Mouse (Mus musculus): ENCODE results near the gene Tk2. TPM values are rescaled to one million over a fixed set of nuclear protein-coding genes. Genes with fewer than 3 reads are reported as not detected.

Gene Tk2
- polyA plus RNA-seq, 1 experiment from 2014 or later, result 25.2 TPM

Other genes starting within 250 kb of the Tk2 start
- 31.8 and 36.8 TPM in 2 replicates for gene Cdh5, start 146.9 kb downstream of the Tk2 start, polyA plus RNA-seq (2014; fragmentation: Nextera tagmentation; extraction: Ambion mirVana)
- gene Bean1, start 78.1 kb downstream of the Tk2 start, polyA plus RNA-seq (2014; fragmentation: Nextera tagmentation; extraction: Ambion mirVana), result 2.1 and 3.3 TPM in 2 replicates
- gene Cklf, start 2.3 kb upstream of the Tk2 start, polyA plus RNA-seq (2014; fragmentation: Nextera tagmentation; extraction: Ambion mirVana), result 51.7 and 51.8 TPM in 2 replicates
- gene Cmtm2a, start 44.6 kb upstream of the Tk2 start, polyA plus RNA-seq (2014; fragmentation: Nextera tagmentation; extraction: Ambion mirVana), result not detected in 2 replicates
- gene Gm45711, start 61.5 kb upstream of the Tk2 start, polyA plus RNA-seq (2014; fragmentation: Nextera tagmentation; extraction: Ambion mirVana), result not detected in 2 replicates
- gene Cmtm1, start 61.6 kb upstream of the Tk2 start, polyA plus RNA-seq (2014; fragmentation: Nextera tagmentation; extraction: Ambion mirVana), result not detected in 2 replicates
- not detected in 2 replicates for gene Gm11020, start 73.0 kb upstream of the Tk2 start, polyA plus RNA-seq (2014; fragmentation: Nextera tagmentation; extraction: Ambion mirVana)
- not detected in 2 replicates for gene Cmtm2b, start 73.7 kb upstream of the Tk2 start, polyA plus RNA-seq (2014; fragmentation: Nextera tagmentation; extraction: Ambion mirVana)
- 167 and 169 TPM in 2 replicates for gene Cmtm3, start 90.9 kb upstream of the Tk2 start, polyA plus RNA-seq (2014; fragmentation: Nextera tagmentation; extraction: Ambion mirVana)
- gene Cmtm4, start 147.2 kb upstream of the Tk2 start, polyA plus RNA-seq (2014; fragmentation: Nextera tagmentation; extraction: Ambion mirVana), result 5.6 and 6.4 TPM in 2 replicates
- 25.8 and 56.6 TPM in 2 replicates for gene Dync1li2, start 194.5 kb upstream of the Tk2 start, polyA plus RNA-seq (2014; fragmentation: Nextera tagmentation; extraction: Ambion mirVana)